Mouse (Mus musculus) embryonic fibroblast, embryonic 13.5 days (primary cell): Measurements from ENCODE around the gene Catip. TPM values are rescaled to one million over a fixed set of nuclear protein-coding genes. Genes with fewer than 3 reads are reported as not detected.

ENCODE experiments used
- H3K27ac ChIP-seq: 2 replicates; pipeline ENCODE4 v1.5.1; 2012; ENCODE audit warnings: low read length, control low read depth, inconsistent platforms; ENCODE audit not compliant: insufficient read depth
- H3K4me1 ChIP-seq: 2 replicates; pipeline ENCODE4 v1.6.1; 2011; ENCODE audit warnings: low read length; ENCODE audit not compliant: control insufficient read depth, insufficient read depth
- H3K4me3 ChIP-seq: 2 replicates; pipeline ENCODE4 v1.5.1; 2011; ENCODE audit warnings: mild to moderate bottlenecking, control low read depth, low read length; ENCODE audit not compliant: insufficient read depth
- CTCF ChIP-seq: IDR thresholded peaks from 2 replicates; pipeline ENCODE4 v1.5.1; 2011; ENCODE audit warnings: mild to moderate bottlenecking, control low read depth, low read length, moderate library complexity, borderline replicate concordance; ENCODE audit not compliant: insufficient read depth
- POLR2A ChIP-seq: IDR thresholded peaks from 2 replicates; pipeline ENCODE4 v1.6.1; 2011; ENCODE audit warnings: low read depth, mild to moderate bottlenecking, control low read depth, low read length, moderate library complexity
- polyA plus RNA-seq: library from polyadenylated mRNA; stranded (reverse); fragments of >200 nt; gene quantifications from 2 replicates; pipeline ENCODE4 v1.2.4, GENCODE M21; 2011; ENCODE audit warnings: low read depth; ENCODE audit not compliant: missing spikeins, insufficient read length

Gene Catip
- polyA plus RNA-seq, 1 experiment, result 3.6 TPM

GRCm38 (mm10) chr1:74362325-74363229 is 669 bp downstream of the Catip start:
- no peak overlapping the region for H3K4me3 ChIP-seq
- H3K27ac ChIP-seq, result peak overlapping the region; percentile 0; the same call in 1 of the 2 replicates

GRCm38 (mm10) chr1:74363437-74363836 is 1.5 kb downstream of the Catip start:
- Histone ChIP-seq H3K4me3 (no peak overlapping the region), H3K27ac (no peak overlapping the region), H3K4me1 (no peaks in the 10 kb centered on the region)
- TF ChIP-seq CTCF (no peak), POLR2A (no peak)

More at GRCm38 (mm10) chr1:74362325-74363229, 669 bp downstream of the Catip start:
- no peak for TF ChIP-seq POLR2A
- no peak for TF ChIP-seq CTCF
- no peaks in the 10 kb centered on the region for H3K4me1 ChIP-seq

GRCm38 (mm10) chr1:74364270-74364669 is 2.4 kb downstream of the Catip start:
- H3K4me1 ChIP-seq, result no peaks in the 10 kb centered on the region
- TF ChIP-seq CTCF (no peak), POLR2A (no peak)
- H3K4me3 ChIP-seq, result no peak overlapping the region
- no peak overlapping the region for H3K27ac ChIP-seq

GRCm38 (mm10) chr1:74367886-74368645 is 6.2 kb downstream of the Catip start:
- Histone ChIP-seq H3K4me3 (no peak overlapping the region), H3K27ac (no peak overlapping the region), H3K4me1 (no peaks in the 10 kb centered on the region)
- TF ChIP-seq POLR2A (peak; percentile 36; the same call in 1 of the 2 replicates), CTCF (no peak)

- TF ChIP-seq CTCF (no peak), POLR2A (no peak)
- H3K4me3 ChIP-seq, result no peak overlapping the region
- no peaks in the 10 kb centered on the region for H3K4me1 ChIP-seq
- no peak overlapping the region for H3K27ac ChIP-seq
Observed at GRCm38 (mm10) chr1:74370040-74370439, 8.1 kb downstream of the Catip start.

- no peaks in the 10 kb centered on the region for H3K4me1 ChIP-seq
- H3K27ac ChIP-seq, result no peak overlapping the region
- H3K4me3 ChIP-seq, result no peak overlapping the region
- TF ChIP-seq POLR2A (no peak), CTCF (no peak)
Observed at GRCm38 (mm10) chr1:74373372-74373771, 11.5 kb downstream of the Catip start.

- no peaks in the 10 kb centered on the region for H3K4me1 ChIP-seq
- TF ChIP-seq POLR2A (no peak), CTCF (no peak)
- H3K4me3 ChIP-seq, result no peak within 1 kb of the TSS
- no peak within 1 kb of the TSS for H3K27ac ChIP-seq
Observed at GRCm38 (mm10) chr1:74374980-74375379, 13.1 kb downstream of the Catip start, which contains the start of gene Slc11a1. TSS of gene Slc11a1 (plus strand) at chr1:74375195.

GRCm38 (mm10) chr1:74375561-74375960 is 13.7 kb downstream of the Catip start:
- Histone ChIP-seq H3K4me1 (no peaks in the 10 kb centered on the region), H3K4me3 (no peak overlapping the region), H3K27ac (no peak overlapping the region)
- TF ChIP-seq POLR2A (no peak), CTCF (no peak)

GRCm38 (mm10) chr1:74376396-74376795 is 14.5 kb downstream of the Catip start:
- no peak overlapping the region for H3K27ac ChIP-seq
- no peaks in the 10 kb centered on the region for H3K4me1 ChIP-seq
- TF ChIP-seq POLR2A (no peak), CTCF (no peak)
- no peak overlapping the region for H3K4me3 ChIP-seq
